In the genomic region with DNA sequence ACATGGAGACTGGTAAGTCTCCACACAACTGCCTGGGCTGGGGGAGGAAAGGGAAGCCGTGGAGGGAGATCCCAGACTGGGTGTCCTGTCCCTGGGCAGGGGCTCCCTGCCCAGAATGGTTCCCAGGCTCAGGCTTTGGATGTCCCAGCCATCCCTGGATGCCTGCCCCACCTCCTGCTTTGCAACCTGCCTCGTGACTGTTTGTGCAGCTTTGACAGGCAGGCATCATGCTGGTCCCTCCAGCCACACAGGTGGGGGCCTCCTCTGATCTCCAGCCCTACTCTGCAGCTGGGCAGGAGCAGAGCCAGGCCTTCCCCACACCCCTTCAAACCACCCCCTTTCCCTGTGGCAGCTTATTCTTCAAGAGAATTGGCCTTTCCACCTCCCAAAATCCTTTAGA, we compare ENCODE assay signal across 14 mouse cellular contexts. TPM values are rescaled to one million over a fixed set of nuclear protein-coding genes. Genes with fewer than 3 reads are reported as not detected.
DNase-seq lines count a peak whose midpoint lies in the region; ATAC-seq and TF ChIP-seq lines count a peak whose summit lies in the region.
"Had no signal": no experiment of that assay in that cellular context is flagged by ENCODE, and none has a peak within 500 bp of the region (broad histone marks: within the 10 kb centered on the region; RNA-seq: fewer than 3 reads in every experiment).

No protein-coding gene starts in this region.

- H3K4me3 ChIP-seq in forebrain, embryonic 10.5 days = no peak overlapping the region
- no peak overlapping the region for H3K4me3 ChIP-seq in forebrain, embryonic 14.5 days (ENCODE audit: low read depth, low read length)
- H3K4me3 ChIP-seq in heart, embryonic 10.5 days = no peak overlapping the region
- no peak overlapping the region for H3K4me3 ChIP-seq in midbrain, postnatal 0 days (ENCODE audit: low read depth, low read length)
- no peak overlapping the region for H3K4me3 ChIP-seq in midbrain, embryonic 13.5 days (replicated peaks)
- H3K4me3 ChIP-seq: kidney, embryonic 15.5 days; limb, embryonic 13.5 days; megakaryocyte, embryonic 14.5 days had no signal

- 64% methylated on average over 2 of the region's 2 CpGs for WGBS in forebrain, embryonic 10.5 days
- WGBS in forebrain, embryonic 14.5 days = 42% methylated on average over 2 of the region's 2 CpGs
- WGBS in heart, embryonic 10.5 days = 65% methylated on average over 2 of the region's 2 CpGs
- WGBS in midbrain, postnatal 0 days = 14% methylated on average over 2 of the region's 2 CpGs
- 48% methylated on average over 2 of the region's 2 CpGs for WGBS in midbrain, embryonic 13.5 days

- H3K4me1 ChIP-seq in forebrain, embryonic 10.5 days = peaks cover 7% of the 10 kb centered on the region
- no peaks in the 10 kb centered on the region for H3K4me1 ChIP-seq in forebrain, embryonic 14.5 days (ENCODE audit: control insufficient read depth, insufficient read depth, low read length)
- H3K4me1 ChIP-seq in heart, embryonic 10.5 days = peaks cover under 1% of the 10 kb centered on the region; the same call in 1 of the 2 replicates
- no peaks in the 10 kb centered on the region for H3K4me1 ChIP-seq in midbrain, postnatal 0 days (ENCODE audit: insufficient read depth, low read length)
- no peaks in the 10 kb centered on the region for H3K4me1 ChIP-seq in midbrain, embryonic 13.5 days (replicated peaks)
- H3K4me1 ChIP-seq: kidney, embryonic 15.5 days; limb, embryonic 13.5 days had no signal

- no peak overlapping the region for H3K9ac ChIP-seq in forebrain, embryonic 14.5 days (ENCODE audit: low read length)
- H3K9ac ChIP-seq in midbrain, postnatal 0 days (replicated peaks; ENCODE audit: low read length, poor library complexity, severe bottlenecking) = no peak overlapping the region
- H3K9ac ChIP-seq in midbrain, embryonic 13.5 days (replicated peaks) = no peak overlapping the region
- H3K9ac ChIP-seq: kidney, embryonic 15.5 days; limb, embryonic 13.5 days; lung, embryonic 14.5 days had no signal

- H3K27ac ChIP-seq in forebrain, embryonic 10.5 days = 0 out of 2 replicates have a peak overlapping the region, but pooled peaks have one; percentile 35
- H3K27ac ChIP-seq in forebrain, embryonic 14.5 days (ENCODE audit: low read depth, low read length) = no peak overlapping the region
- H3K27ac ChIP-seq in heart, embryonic 10.5 days = no peak overlapping the region
- 0 out of 2 replicates have a peak overlapping the region, but pooled peaks have one; percentile 7 for H3K27ac ChIP-seq in midbrain, postnatal 0 days (ENCODE audit: low read depth, low read length)
- H3K27ac ChIP-seq in midbrain, embryonic 13.5 days = no peak overlapping the region
- H3K27ac ChIP-seq: kidney, embryonic 15.5 days; limb, embryonic 13.5 days had no signal

- TF ChIP-seq CTCF in midbrain, postnatal 0 days (IDR thresholded peaks at IDR 0.05) = no peak

- H3K9me3 ChIP-seq in forebrain, embryonic 10.5 days = no peaks in the 10 kb centered on the region
- no peaks in the 10 kb centered on the region for H3K9me3 ChIP-seq in forebrain, embryonic 14.5 days (replicated peaks; ENCODE audit: control insufficient read depth, low read length)
- no peaks in the 10 kb centered on the region for H3K9me3 ChIP-seq in heart, embryonic 10.5 days
- H3K9me3 ChIP-seq in midbrain, postnatal 0 days (ENCODE audit: low read length) = no peaks in the 10 kb centered on the region
- no peaks in the 10 kb centered on the region for H3K9me3 ChIP-seq in midbrain, embryonic 13.5 days
- H3K9me3 ChIP-seq: G1E; kidney, embryonic 15.5 days; limb, embryonic 13.5 days; megakaryocyte, embryonic 14.5 days had no signal

- peaks cover 81% of the 10 kb centered on the region for H3K36me3 ChIP-seq in forebrain, embryonic 10.5 days (replicated peaks)
- peaks cover 46% of the 10 kb centered on the region for H3K36me3 ChIP-seq in forebrain, embryonic 14.5 days (ENCODE audit: control insufficient read depth, insufficient read depth, low read length)
- H3K36me3 ChIP-seq in heart, embryonic 10.5 days = peaks cover 73% of the 10 kb centered on the region
- peaks cover 42% of the 10 kb centered on the region for H3K36me3 ChIP-seq in midbrain, postnatal 0 days (ENCODE audit: insufficient read depth, low read length)
- peaks cover 48% of the 10 kb centered on the region for H3K36me3 ChIP-seq in midbrain, embryonic 13.5 days

- no peak for DNase-seq in forebrain, embryonic 10.5 days (ENCODE audit: extremely low spot score, low spot score)
- no peak for DNase-seq in forebrain, embryonic 14.5 days (ENCODE audit: low spot score)
- DNase-seq in heart, postnatal 36 days = peak; percentile 33 to 38
- no peak for DNase-seq in heart, embryonic 10.5 days (ENCODE audit: low spot score)
- peak; percentile 45 for DNase-seq in midbrain, postnatal 0 days (ENCODE audit: low spot score)
- DNase-seq: lung, embryonic 14.5 days; right cerebral cortex, postnatal 4 days had no signal

- ATAC-seq in forebrain, embryonic 14.5 days = no peak
- ATAC-seq in midbrain, postnatal 0 days (ENCODE audit: low FRiP score) = no peak
- no peak for ATAC-seq in midbrain, embryonic 13.5 days
- no peak for ATAC-seq in erythroid progenitor cell, adult 5-6 weeks (replicated peaks; ENCODE audit: low FRiP score, poor library complexity, severe bottlenecking)

- intact Hi-C loops in heart, postnatal 36 days (cut with DNase I) = no loop called here

- H3K4me2 ChIP-seq in forebrain, embryonic 14.5 days (ENCODE audit: low read length) = no peak overlapping the region
- no peak overlapping the region for H3K4me2 ChIP-seq in midbrain, postnatal 0 days (ENCODE audit: low read depth, low read length, poor library complexity, severe bottlenecking)
- H3K4me2 ChIP-seq in midbrain, embryonic 13.5 days (replicated peaks) = no peak overlapping the region
- H3K4me2 ChIP-seq: kidney, embryonic 15.5 days; limb, embryonic 13.5 days; lung, embryonic 14.5 days had no signal

- no peaks in the 10 kb centered on the region for H3K27me3 ChIP-seq in forebrain, embryonic 10.5 days (ENCODE audit: poor library complexity, severe bottlenecking)
- no peaks in the 10 kb centered on the region for H3K27me3 ChIP-seq in forebrain, embryonic 14.5 days (replicated peaks; ENCODE audit: control insufficient read depth, insufficient read depth, low read length)
- no peaks in the 10 kb centered on the region for H3K27me3 ChIP-seq in heart, embryonic 10.5 days (ENCODE audit: insufficient read depth, poor library complexity, severe bottlenecking)
- H3K27me3 ChIP-seq in midbrain, postnatal 0 days (ENCODE audit: insufficient read depth, low read length) = no peaks in the 10 kb centered on the region
- no peaks in the 10 kb centered on the region for H3K27me3 ChIP-seq in midbrain, embryonic 13.5 days
- H3K27me3 ChIP-seq: kidney, embryonic 15.5 days; limb, embryonic 13.5 days; megakaryocyte, embryonic 14.5 days had no signal

RNA-seq across cellular contexts. Expression of gene Slc41a1, which starts 12.0 kb away (rescaled TPM):
- 11.2 and 11.3 TPM in 2 replicates for polyA plus RNA-seq in forebrain, embryonic 10.5 days (2016; fragmentation: Nextera tagmentation; extraction: Ambion mirVana)
- polyA plus RNA-seq in forebrain, embryonic 14.5 days (2014; fragmentation: Nextera tagmentation; extraction: Ambion mirVana) = 11.9 and 14.5 TPM in 2 replicates
- 10 to 100 TPM; 51.7 to 66.5 TPM for total RNA-seq in heart, postnatal 36 days (2021)
- polyA plus RNA-seq in heart, embryonic 10.5 days (2016; fragmentation: Nextera tagmentation; extraction: Ambion mirVana) = 8.8 and 9.6 TPM in 2 replicates
- total RNA-seq in midbrain, postnatal 0 days (2014; rRNA removed) = 39.6 and 45.5 TPM in 2 replicates
- polyA plus RNA-seq in midbrain, postnatal 0 days (2015; fragmentation: Nextera tagmentation; extraction: Ambion mirVana) = 21.0 and 22.1 TPM in 2 replicates
- 14.1 and 14.4 TPM in 2 replicates for polyA plus RNA-seq in midbrain, embryonic 13.5 days (2015; fragmentation: Nextera tagmentation; extraction: Ambion mirVana)
- total RNA-seq in erythroid progenitor cell, adult 5-6 weeks (2015; ENCODE audit: low replicate concordance) = 0.72 and 1.7 TPM in 2 replicates
- 0.64 and 2.2 TPM in 2 replicates for total RNA-seq in erythroid progenitor cell, adult 5-6 weeks (2017; ENCODE audit: low replicate concordance)

RNA-seq across cellular contexts. Expression of gene Rab29, which starts 27.7 kb away (rescaled TPM):
- polyA plus RNA-seq in forebrain, embryonic 10.5 days (2016; fragmentation: Nextera tagmentation; extraction: Ambion mirVana) = 9.2 and 10.4 TPM in 2 replicates
- 8.2 and 9.3 TPM in 2 replicates for polyA plus RNA-seq in forebrain, embryonic 14.5 days (2014; fragmentation: Nextera tagmentation; extraction: Ambion mirVana)
- total RNA-seq in heart, postnatal 36 days (2021) = 10 to 100 TPM; 11.7 to 13.9 TPM
- 10.3 and 11.6 TPM in 2 replicates for polyA plus RNA-seq in heart, embryonic 10.5 days (2016; fragmentation: Nextera tagmentation; extraction: Ambion mirVana)
- 4.9 and 7.8 TPM in 2 replicates for total RNA-seq in midbrain, postnatal 0 days (2014; rRNA removed)
- polyA plus RNA-seq in midbrain, postnatal 0 days (2015; fragmentation: Nextera tagmentation; extraction: Ambion mirVana) = 6.6 and 7.9 TPM in 2 replicates
- 7.7 and 7.8 TPM in 2 replicates for polyA plus RNA-seq in midbrain, embryonic 13.5 days (2015; fragmentation: Nextera tagmentation; extraction: Ambion mirVana)
- 4.3 and 4.6 TPM in 2 replicates for total RNA-seq in erythroid progenitor cell, adult 5-6 weeks (2015; ENCODE audit: low replicate concordance)
- total RNA-seq in erythroid progenitor cell, adult 5-6 weeks (2017; ENCODE audit: low replicate concordance) = 2.1 and 3.0 TPM in 2 replicates
- total RNA-seq: G1E had no signal
- polyA plus RNA-seq: G1E had no signal

RNA-seq across cellular contexts. Expression of gene Pm20d1, which starts 42.1 kb away (rescaled TPM):
- 1.5 TPM in 2 replicates for polyA plus RNA-seq in forebrain, embryonic 10.5 days (2016; fragmentation: Nextera tagmentation; extraction: Ambion mirVana)
- 0.31 and 0.42 TPM in 2 replicates for polyA plus RNA-seq in forebrain, embryonic 14.5 days (2014; fragmentation: Nextera tagmentation; extraction: Ambion mirVana)
- 1 to 10 TPM; 5.7 to 7.0 TPM for total RNA-seq in heart, postnatal 36 days (2021)
- 2.1 and 3.1 TPM in 2 replicates for polyA plus RNA-seq in heart, embryonic 10.5 days (2016; fragmentation: Nextera tagmentation; extraction: Ambion mirVana)
- 0.05 TPM in 2 replicates for total RNA-seq in midbrain, postnatal 0 days (2014; rRNA removed)
- 0.29 and 0.38 TPM in 2 replicates for polyA plus RNA-seq in midbrain, postnatal 0 days (2015; fragmentation: Nextera tagmentation; extraction: Ambion mirVana)
- polyA plus RNA-seq in midbrain, embryonic 13.5 days (2015; fragmentation: Nextera tagmentation; extraction: Ambion mirVana) = 0.10 and 0.74 TPM in 2 replicates
- total RNA-seq in erythroid progenitor cell, adult 5-6 weeks (2015; ENCODE audit: low replicate concordance) = not detected in 2 replicates
- not detected in 2 replicates for total RNA-seq in erythroid progenitor cell, adult 5-6 weeks (2017; ENCODE audit: low replicate concordance)
- total RNA-seq: common myeloid progenitor, adult 5-6 weeks had no signal
- polyA plus RNA-seq: G1E had no signal

Comparison
In these comparisons a context has a peak if more than half of its experiments do, and no peak if none do; other contexts are left out.
1. DNase-seq: peak in heart, postnatal 36 days (2 of 2) and midbrain, postnatal 0 days (single experiment); none in forebrain, embryonic 10.5 days (single experiment), forebrain, embryonic 14.5 days (single experiment) and heart, embryonic 10.5 days (single experiment).
2. H3K27ac ChIP-seq: peak in forebrain, embryonic 10.5 days (single experiment) and midbrain, postnatal 0 days (single experiment); none in forebrain, embryonic 14.5 days (single experiment), heart, embryonic 10.5 days (single experiment) and midbrain, embryonic 13.5 days (single experiment).